ENCODE assay signal across 8 mouse cellular contexts in genomic region chr4:129584884-129585608, GRCm38 (mm10). TPM values are rescaled to one million over a fixed set of nuclear protein-coding genes. Genes with fewer than 3 reads are reported as not detected.
DNase-seq lines count a peak whose midpoint lies in the region; ATAC-seq and TF ChIP-seq lines count a peak whose summit lies in the region.

No protein-coding gene starts in this region.

- no peak for DNase-seq in Patski (ENCODE audit: low read depth, low spot score)
- DNase-seq in cerebellum, postnatal 25 days, result peak; percentile 83 to 89
- peak; percentile 79 to 85 for DNase-seq in frontal cortex, postnatal 36 days (ENCODE audit: low spot score in 2 of 2)
- DNase-seq in left cerebral cortex, adult 11 months (ENCODE audit: low spot score), result peak; percentile 66
- peak; percentile 89 to 90 for DNase-seq in lung, postnatal 4 days
- DNase-seq in right cerebral cortex, adult 18-20 months, result peak; percentile 78
- peak; percentile 28 for DNase-seq in urinary bladder, postnatal 10 days (ENCODE audit: low spot score)

- peak; percentile 78 for TF ChIP-seq CTCF in Patski (IDR thresholded peaks at IDR 0.05)

- WGBS in hindbrain, embryonic 15.5 days, result 4% methylated on average over 36 of the region's 36 CpGs

- no peaks in the 10 kb centered on the region; the same call in 1 of the 2 replicates for H3K36me3 ChIP-seq in hindbrain, embryonic 15.5 days

- no peak overlapping the region for H3K27ac ChIP-seq in hindbrain, embryonic 15.5 days (replicated peaks)

- H3K4me1 ChIP-seq in hindbrain, embryonic 15.5 days (replicated peaks), result 0 out of 2 replicates have a peak, but pooled peaks cover 8% of the 10 kb centered on the region

- ATAC-seq in Patski, result no peak
- peak; percentile 34; the same call in 1 of the 2 replicates for ATAC-seq in hindbrain, embryonic 15.5 days (ENCODE audit: low FRiP score, low read depth)

- H3K27me3 ChIP-seq in Patski, result no peaks in the 10 kb centered on the region
- no peaks in the 10 kb centered on the region for H3K27me3 ChIP-seq in hindbrain, embryonic 15.5 days

- in situ Hi-C loops in Patski (cut with MboI; ENCODE audit: low pct_unique_long_range_greater_than_20kb), result loop anchor here (5.0 kb wide), 1 partner anchor 43 kb away; the partner anchor contains the start of gene Hdac1

- no peaks in the 10 kb centered on the region for H3K9me3 ChIP-seq in hindbrain, embryonic 15.5 days

- H3K4me2 ChIP-seq in hindbrain, embryonic 15.5 days, result peak overlapping the region; percentile 52

- POLR2A ChIA-PET in Patski (lab: Charles Lee), result interaction anchor here (0.9 kb wide), 1 partner anchor 16 kb away, joined by 6 read pairs; the partner anchor contains the start of genes Eif3i and Tmem234

- H3K9ac ChIP-seq in hindbrain, embryonic 15.5 days, result peak overlapping the region; percentile 25

- H3K4me3 ChIP-seq in hindbrain, embryonic 15.5 days, result peak overlapping the region; percentile 31

- CTCF ChIA-PET in Patski (lab: Charles Lee), result interaction anchor here (0.9 to 1.3 kb wide), 3 partner anchors 8 to 24 kb away, joined by 3 to 5 read pairs (median 4); no protein-coding TSS in a partner anchor

RNA-seq across cellular contexts. Expression of gene Fam167b, which starts 6.7 kb away (rescaled TPM):
- polyA plus RNA-seq in Patski (2021), result not detected
- polyA plus RNA-seq in hindbrain, embryonic 15.5 days (2015; fragmentation: Nextera tagmentation; extraction: Ambion mirVana), result 0.24 and 0.34 TPM in 2 replicates

RNA-seq across cellular contexts. Expression of gene Lck, which starts 11.6 kb away (rescaled TPM):
- polyA plus RNA-seq in Patski (2021), result 0.12 TPM
- 11.7 and 13.6 TPM in 2 replicates for polyA plus RNA-seq in hindbrain, embryonic 15.5 days (2015; fragmentation: Nextera tagmentation; extraction: Ambion mirVana)

RNA-seq across cellular contexts. Expression of gene Eif3i, which starts 15.4 kb away (rescaled TPM):
- polyA plus RNA-seq in Patski (2021), result 139 TPM
- 203 and 206 TPM in 2 replicates for polyA plus RNA-seq in hindbrain, embryonic 15.5 days (2015; fragmentation: Nextera tagmentation; extraction: Ambion mirVana)

RNA-seq across cellular contexts. Expression of gene Tmem234, which starts 15.4 kb away (rescaled TPM):
- 79.8 TPM for polyA plus RNA-seq in Patski (2021)
- 183 and 184 TPM in 2 replicates for polyA plus RNA-seq in hindbrain, embryonic 15.5 days (2015; fragmentation: Nextera tagmentation; extraction: Ambion mirVana)

RNA-seq across cellular contexts. Expression of gene Dcdc2b, which starts 29.0 kb away (rescaled TPM):
- polyA plus RNA-seq in Patski (2021), result 0.47 TPM
- polyA plus RNA-seq in hindbrain, embryonic 15.5 days (2015; fragmentation: Nextera tagmentation; extraction: Ambion mirVana), result 3.4 and 3.6 TPM in 2 replicates

Comparison
In these comparisons a context has a peak if more than half of its experiments do, and no peak if none do; other contexts are left out.
1. RNA of gene Lck, which starts 11.6 kb away (polyA plus RNA-seq): 11.7 to 13.6 TPM in hindbrain, embryonic 15.5 days; 0.12 TPM in Patski (single experiment); every median in the first group is over 10 times any median in the second.